Mouse (Mus musculus) liver, embryonic 14.5 days (tissue): ENCODE data around the gene Mcm3. TPM values are rescaled to one million over a fixed set of nuclear protein-coding genes. Genes with fewer than 3 reads are reported as not detected.

Source experiments
- ATAC-seq: fragments of 200-750 bp; cut with Nextera tagmentation; 2 replicates; pipeline ENCODE4 v1.8.0; 2017; ENCODE audit warnings: moderate number of reproducible peaks, mild to moderate bottlenecking, moderate library complexity; ENCODE audit not compliant: insufficient read depth
- DNase-seq, 3 experiments: peaks; one replicate each; pipeline ENCODE4 v3.0.0-alpha.2; 2012 to 2013; ENCODE audit warnings: low read depth in 3 of 3, low spot score in 3 of 3
- H3K27ac ChIP-seq: fragments of 300-500 bp; sonication (generic); 2 replicates; pipeline ENCODE4 v1.5.1; 2014; ENCODE audit warnings: moderate library complexity, mild to moderate bottlenecking, control low read depth, inconsistent platforms
- H3K27me3 ChIP-seq: fragments of 300-500 bp; sonication (generic); 2 replicates; pipeline ENCODE4 v1.6.1; 2014; ENCODE audit warnings: mild to moderate bottlenecking, low read length, moderate library complexity; ENCODE audit not compliant: control insufficient read depth, insufficient read depth
- H3K36me3 ChIP-seq: fragments of 300-500 bp; sonication (generic); replicated peaks from 2 replicates; pipeline ENCODE4 v1.6.1; 2014; ENCODE audit warnings: low read depth; ENCODE audit not compliant: control insufficient read depth, insufficient read depth
- H3K4me1 ChIP-seq, 2 experiments: fragments of 200-500 bp in 1 of 2; fragments of 300-500 bp in 1 of 2; sonication (generic) in 1 of 2; replicated peaks; 2 replicates each; pipeline ENCODE4 v1.6.1; 2012 to 2014; ENCODE audit warnings: antibody characterized with exemption in 1 of 2, inconsistent platforms in 1 of 2, low read length in 1 of 2; ENCODE audit not compliant: control insufficient read depth in 2 of 2, insufficient read depth in 2 of 2
- H3K4me2 ChIP-seq: fragments of 300-500 bp; sonication (generic); 2 replicates; pipeline ENCODE4 v1.6.1; 2014; ENCODE audit warnings: low read depth, mild to moderate bottlenecking, control low read depth, moderate library complexity
- H3K4me3 ChIP-seq, 2 experiments: fragments of 200-500 bp in 1 of 2; fragments of 300-500 bp in 1 of 2; sonication (generic) in 1 of 2; 2 replicates each; pipeline ENCODE4 v1.5.1; 2012 to 2014; ENCODE audit warnings: low read depth in 2 of 2, low read length in 2 of 2, mild to moderate bottlenecking in 2 of 2, control low read depth in 1 of 2, inconsistent platforms in 1 of 2, moderate library complexity in 1 of 2; ENCODE audit not compliant: insufficient read depth in 1 of 2
- H3K9ac ChIP-seq: fragments of 300-500 bp; sonication (generic); replicated peaks from 2 replicates; pipeline ENCODE4 v1.6.1; 2014; ENCODE audit warnings: mild to moderate bottlenecking, control low read depth, moderate library complexity
- H3K9me3 ChIP-seq: fragments of 300-500 bp; sonication (generic); 2 replicates; pipeline ENCODE4 v1.6.1; 2016; ENCODE audit warnings: low read length, mixed read lengths; ENCODE audit not compliant: control insufficient read depth
- CTCF ChIP-seq: IDR thresholded peaks from 2 replicates; pipeline ENCODE4 v1.5.1; 2016; ENCODE audit warnings: antibody characterized with exemption, low read depth, control low read depth
- EP300 ChIP-seq: IDR thresholded peaks from 2 replicates; pipeline ENCODE4 v1.6.1; 2016; ENCODE audit warnings: antibody characterized with exemption, low read depth
- WGBS: fragments of 180-500 bp; shearing (Covaris S2); extraction: QIAGEN DNeasy Blood & Tissue Kit; methylation state at CpG from one replicate; pipeline ENCODE4 v1.1.7; 2014; ENCODE audit not compliant: insufficient replicate concordance; 5-methylcytosine and 5-hydroxymethylcytosine counted together
- polyA plus RNA-seq, 2 experiments: library from polyadenylated mRNA; depleted of rRNA in 1 of 2; stranded (reverse) in 1 of 2; unstranded in 1 of 2; fragments of >200 nt; fragmentation: Nextera tagmentation in 1 of 2; extraction: Ambion mirVana in 1 of 2; gene quantifications; 2 replicates each; pipeline versions ENCODE4 v1.2.1 to v1.2.3; 2012 to 2014

The Mcm3 gene
- polyA plus RNA-seq, 2 experiments: 107 to 154 TPM

- 54% methylated on average over 3 of the region's 4 CpGs for WGBS
- H3K4me1 ChIP-seq: peaks cover 5 to 7% of the 10 kb centered on the region in 2 experiments; a peak in 3 of 4 replicates
Measured at GRCm38 (mm10) chr1:20833141-20833511, 13.0 kb upstream of the Mcm3 start.

DNA sequence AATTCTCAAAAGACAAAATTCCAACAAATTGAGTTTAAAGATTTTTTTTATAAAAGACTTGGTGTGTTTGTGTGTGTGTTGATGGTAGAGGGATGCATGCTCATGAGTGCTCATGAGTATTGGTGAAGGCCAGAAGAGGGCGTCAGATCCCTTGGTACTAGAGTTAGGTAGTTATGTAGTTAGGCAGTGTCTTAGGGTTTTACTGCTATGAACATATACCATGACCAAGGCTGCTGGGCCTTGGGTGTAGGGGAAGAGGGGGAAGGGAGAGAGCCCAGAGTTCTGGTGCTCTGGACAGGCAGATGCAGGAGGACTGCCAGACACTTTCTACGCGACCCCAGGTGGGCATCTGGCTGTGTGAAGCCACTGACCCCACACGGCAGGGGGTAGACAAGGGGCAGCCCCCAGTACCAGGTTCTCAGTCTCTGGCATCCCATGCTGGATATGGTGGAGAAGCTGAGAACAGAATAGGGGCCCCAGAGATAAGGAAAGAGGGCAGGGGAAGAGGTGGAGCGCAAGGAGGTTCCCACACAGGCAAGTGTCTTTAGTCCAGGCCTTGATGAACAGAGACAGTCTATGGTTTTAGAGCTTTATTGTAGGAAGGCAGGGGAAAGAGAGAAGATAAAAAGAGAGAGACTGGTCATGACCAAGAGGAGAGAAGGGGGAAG lies 12.5 kb upstream of the Mcm3 start:
- Histone ChIP-seq H3K36me3 (no peaks in the 10 kb centered on the region), H3K4me1 (peaks cover 5 to 7% of the 10 kb centered on the region in 2 experiments; a peak in 3 of 4 replicates), H3K4me2 (0 out of 2 replicates have a peak overlapping the region, but pooled peaks have one; percentile 3), H3K4me3 (no peak overlapping the region), H3K27ac (no peak overlapping the region), H3K9ac (no peak overlapping the region), H3K9me3 (no peaks in the 10 kb centered on the region), H3K27me3 (no peaks in the 10 kb centered on the region)
- DNase-seq (no peak), ATAC-seq (peak; percentile 87)
- TF ChIP-seq EP300 (no peak), CTCF (no peak)
- WGBS: 49% methylated on average over 5 of the region's 5 CpGs

More at GRCm38 (mm10) chr1:20833141-20833511, 13.0 kb upstream of the Mcm3 start:
- no peak for DNase-seq
- H3K36me3 ChIP-seq: no peaks in the 10 kb centered on the region
- H3K4me2 ChIP-seq: peak overlapping the region; percentile 3; the same call in 1 of the 2 replicates
- no peak overlapping the region for H3K9ac ChIP-seq
- no peak overlapping the region for H3K4me3 ChIP-seq
- ATAC-seq: peak; percentile 67
- no peaks in the 10 kb centered on the region for H3K9me3 ChIP-seq
- TF ChIP-seq CTCF: no peak
- TF ChIP-seq EP300: no peak
- H3K27ac ChIP-seq: no peak overlapping the region; the same call in 1 of the 2 replicates
- H3K27me3 ChIP-seq: no peaks in the 10 kb centered on the region

DNA sequence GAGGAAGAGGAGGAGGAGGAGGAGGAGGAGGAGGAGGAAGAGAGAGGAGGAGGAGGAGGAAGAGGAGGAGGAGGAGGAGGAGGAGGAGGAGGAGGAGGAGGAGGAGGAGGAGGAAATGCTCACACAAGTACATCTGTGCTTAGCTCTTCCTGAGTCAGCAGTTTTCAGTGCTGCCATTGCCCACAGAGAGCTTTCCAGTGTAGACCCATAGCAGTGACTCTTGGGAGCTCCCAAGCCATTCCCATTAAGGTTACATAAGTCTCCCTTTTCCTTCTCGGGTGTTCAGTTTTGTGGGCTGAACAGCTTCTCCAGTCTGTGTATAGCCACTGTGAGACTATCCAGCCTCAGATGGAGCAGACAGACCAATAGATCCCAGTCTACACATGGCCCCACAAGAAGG lies 10.4 kb upstream of the Mcm3 start:
- 44% methylated on average over 1 of the region's 1 CpGs for WGBS
- no peak overlapping the region for H3K4me2 ChIP-seq
- TF ChIP-seq CTCF (no peak), EP300 (no peak)

GRCm38 (mm10) chr1:20828061-20828460 lies 7.9 kb upstream of the Mcm3 start:
- TF ChIP-seq EP300 (no peak), CTCF (no peak)
- H3K36me3 ChIP-seq: no peaks in the 10 kb centered on the region
- no peak for ATAC-seq
- no peak overlapping the region for H3K27ac ChIP-seq
- DNase-seq: no peak
- peaks cover 3 to 4% of the 10 kb centered on the region in 2 experiments; a peak in 2 of 4 replicates for H3K4me1 ChIP-seq
- no peaks in the 10 kb centered on the region for H3K27me3 ChIP-seq
- no peaks in the 10 kb centered on the region for H3K9me3 ChIP-seq
- 68% methylated on average over 2 of the region's 2 CpGs for WGBS
- H3K4me2 ChIP-seq: no peak overlapping the region
- no peak overlapping the region for H3K4me3 ChIP-seq
- no peak overlapping the region for H3K9ac ChIP-seq

More for the DNA sequence above, 10.4 kb upstream of the Mcm3 start:
- Histone ChIP-seq H3K27ac (no peak overlapping the region), H3K4me3 (no peak overlapping the region), H3K36me3 (no peaks in the 10 kb centered on the region), H3K4me1 (peaks cover 5 to 7% of the 10 kb centered on the region in 2 experiments; a peak in 3 of 4 replicates), H3K27me3 (no peaks in the 10 kb centered on the region), H3K9me3 (no peaks in the 10 kb centered on the region), H3K9ac (no peak overlapping the region)
- DNase-seq (no peak), ATAC-seq (no peak)

GRCm38 (mm10) chr1:20825036-20825435 lies 4.9 kb upstream of the Mcm3 start:
- Histone ChIP-seq H3K9ac (no peak overlapping the region), H3K27me3 (no peaks in the 10 kb centered on the region), H3K9me3 (no peaks in the 10 kb centered on the region), H3K36me3 (no peaks in the 10 kb centered on the region), H3K27ac (no peak overlapping the region), H3K4me3 (no peak overlapping the region), H3K4me1 (peaks cover 0 to 4% of the 10 kb centered on the region in 2 experiments; a peak in 3 of 4 replicates), H3K4me2 (no peak overlapping the region)
- TF ChIP-seq EP300 (no peak), CTCF (no peak)
- no peak for DNase-seq
- ATAC-seq: no peak
